Mouse (Mus musculus) ZHBTc4 (cell line): ENCODE measurements around the gene Gnpat.

Experiments
- DNase-seq: peaks from one replicate; pipeline ENCODE4 v3.0.0-alpha.2; 2011; ENCODE audit warnings: low read depth, low spot score

Gene Gnpat

GRCm38 (mm10) chr8:124898251-124898905, 35.5 kb downstream of the Gnpat start:
- no peak for DNase-seq

- no peak for DNase-seq
These were observed 40.4 kb downstream of the Gnpat start for GRCm38 (mm10) chr8:124903198-124903597.

- no peak for DNase-seq
These were observed 42.6 kb downstream of the Gnpat start for GRCm38 (mm10) chr8:124905482-124905881.

- no peak for DNase-seq
These were observed 47.1 kb downstream of the Gnpat start for GRCm38 (mm10) chr8:124909936-124910335.

- no peak for DNase-seq
These were observed 47.5 kb downstream of the Gnpat start for GRCm38 (mm10) chr8:124910349-124910748.

GRCm38 (mm10) chr8:124911938-124912872, 49.4 kb downstream of the Gnpat start:
- DNase-seq, result no peak

- no peak for DNase-seq
These were observed 51.2 kb downstream of the Gnpat start for GRCm38 (mm10) chr8:124914061-124914460.

GRCm38 (mm10) chr8:124917741-124918484, 55.1 kb downstream of the Gnpat start:
- DNase-seq, result no peak

- DNase-seq, result no peak
These were observed 58.8 kb downstream of the Gnpat start for GRCm38 (mm10) chr8:124921369-124922279.

- no peak for DNase-seq
These were observed 59.8 kb downstream of the Gnpat start for GRCm38 (mm10) chr8:124922490-124923089.

GRCm38 (mm10) chr8:124923971-124924652, 61.3 kb downstream of the Gnpat start:
- DNase-seq, result no peak

GRCm38 (mm10) chr8:124925544-124926266, 62.9 kb downstream of the Gnpat start:
- no peak for DNase-seq

GRCm38 (mm10) chr8:124926351-124926771, 63.5 kb downstream of the Gnpat start:
- DNase-seq, result no peak

- no peak for DNase-seq
These were observed 66.2 kb downstream of the Gnpat start for GRCm38 (mm10) chr8:124929006-124929405.

- DNase-seq, result no peak
These were observed 67.3 kb downstream of the Gnpat start for GRCm38 (mm10) chr8:124930086-124930485.

GRCm38 (mm10) chr8:124930649-124931048, 67.8 kb downstream of the Gnpat start:
- DNase-seq, result peak; percentile 73

GRCm38 (mm10) chr8:124932435-124932834, 69.6 kb downstream of the Gnpat start:
- DNase-seq, result no peak

- peak; percentile 45 for DNase-seq
These were observed 72.3 kb downstream of the Gnpat start for GRCm38 (mm10) chr8:124935116-124935515.

- DNase-seq, result no peak
These were observed 73.9 kb downstream of the Gnpat start for GRCm38 (mm10) chr8:124936699-124937098.
